Mouse (Mus musculus) limb, embryonic 14.5 days (tissue): ENCODE results near the gene Ugt2a1. TPM values are rescaled to one million over a fixed set of nuclear protein-coding genes. Genes with fewer than 3 reads are reported as not detected.
"Not testable (repeated sequence)": the region's sequence is repeated elsewhere in the genome, so short reads cannot be mapped to it uniquely, and the experiment has no call there.

Experiments
- ATAC-seq: fragments of 200-750 bp; cut with Nextera tagmentation; 2 replicates; pipeline ENCODE4 v1.8.0; 2017; ENCODE audit warnings: low read depth, moderate number of reproducible peaks, moderate TSS enrichment; ENCODE audit not compliant: low FRiP score
- DNase-seq: peaks from one replicate; pipeline ENCODE4 v3.0.0-alpha.2; 2015; ENCODE audit warnings: low spot score
- H3K27ac ChIP-seq: fragments of 300-500 bp; sonication (generic); replicated peaks from 2 replicates; pipeline ENCODE4 v1.5.1; 2014; ENCODE audit warnings: low read depth, mild to moderate bottlenecking, low read length, moderate library complexity, mixed read lengths
- H3K27me3 ChIP-seq: fragments of 300-500 bp; sonication (generic); 2 replicates; pipeline ENCODE4 v1.6.1; 2014; ENCODE audit warnings: low read length, mixed read lengths; ENCODE audit not compliant: control insufficient read depth, insufficient read depth
- H3K36me3 ChIP-seq: fragments of 300-500 bp; sonication (generic); 2 replicates; pipeline ENCODE4 v1.6.1; 2014; ENCODE audit warnings: mild to moderate bottlenecking, low read length, moderate library complexity, mixed read lengths; ENCODE audit not compliant: control insufficient read depth, insufficient read depth
- H3K4me1 ChIP-seq: fragments of 300-500 bp; sonication (generic); 2 replicates; pipeline ENCODE4 v1.6.1; 2014; ENCODE audit warnings: antibody characterized with exemption, low read length, mixed read lengths; ENCODE audit not compliant: control insufficient read depth, insufficient read depth
- H3K4me2 ChIP-seq: fragments of 300-500 bp; sonication (generic); replicated peaks from 2 replicates; pipeline ENCODE4 v1.6.1; 2014; ENCODE audit warnings: low read depth, mild to moderate bottlenecking, low read length, moderate library complexity; ENCODE audit not compliant: severe bottlenecking
- H3K4me3 ChIP-seq: fragments of 300-500 bp; sonication (generic); replicated peaks from 2 replicates; pipeline ENCODE4 v1.5.1; 2014; ENCODE audit warnings: low read length
- H3K9ac ChIP-seq: fragments of 300-500 bp; sonication (generic); 2 replicates; pipeline ENCODE4 v1.6.1; 2014; ENCODE audit warnings: mild to moderate bottlenecking, low read depth, low read length, moderate library complexity; ENCODE audit not compliant: severe bottlenecking
- H3K9me3 ChIP-seq: fragments of 300-500 bp; sonication (generic); 2 replicates; pipeline ENCODE4 v1.6.1; 2016; ENCODE audit warnings: low read length; ENCODE audit not compliant: control insufficient read depth
- POLR2A ChIP-seq: fragments of 200-500 bp; IDR thresholded peaks from 2 replicates; pipeline ENCODE4 v1.8.0; 2012; ENCODE audit warnings: inconsistent platforms, mild to moderate bottlenecking, moderate library complexity, borderline replicate concordance; ENCODE audit not compliant: insufficient read depth, insufficient read length; ENCODE audit errors: extremely low read depth
- WGBS: fragments of 180-500 bp; shearing (Covaris S2); extraction: QIAGEN DNeasy Blood & Tissue Kit; methylation state at CpG from one replicate; pipeline ENCODE4 v1.1.7; 2014; 5-methylcytosine and 5-hydroxymethylcytosine counted together
- polyA plus RNA-seq, 2 experiments: library from polyadenylated mRNA; depleted of rRNA in 1 of 2; stranded (reverse) in 1 of 2; unstranded in 1 of 2; fragments of >200 nt; fragmentation: Nextera tagmentation in 1 of 2; extraction: Ambion mirVana in 1 of 2; gene quantifications; 2 replicates each; pipeline versions ENCODE4 v1.2.1 to v1.2.3; 2012 to 2014

Ugt2a1 gene
- polyA plus RNA-seq, 2 experiments = not detected

DNA sequence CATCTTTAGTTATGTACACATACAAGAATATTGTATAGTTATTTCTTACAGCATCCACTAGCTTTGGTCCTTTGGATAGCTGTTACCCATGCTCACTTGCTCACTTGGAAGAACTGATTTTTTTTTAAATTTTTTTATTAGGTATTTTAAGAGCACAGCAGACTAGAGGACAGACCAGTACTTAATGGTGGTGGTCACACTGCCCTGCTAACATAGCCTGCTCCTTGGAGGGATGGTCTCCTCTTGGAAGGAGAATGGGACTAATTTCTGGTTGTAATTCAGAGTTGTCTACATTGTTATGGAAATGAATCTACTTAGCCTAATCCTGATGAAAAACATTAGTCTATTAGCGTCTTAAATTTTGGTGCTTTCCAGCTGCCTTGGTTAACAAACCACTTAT is 31.9 kb downstream of the Ugt2a1 start:
- WGBS = 60% methylated on average over 1 of the region's 1 CpGs
- ATAC-seq = no peak

GRCm38 (mm10) chr5:87457701-87458100 is 33.0 kb downstream of the Ugt2a1 start:
- no peak overlapping the region for H3K4me2 ChIP-seq
- H3K36me3 ChIP-seq = no peaks in the 10 kb centered on the region
- no peaks in the 10 kb centered on the region for H3K27me3 ChIP-seq
- ATAC-seq (no peak), DNase-seq (no peak)
- H3K9ac ChIP-seq = no peak overlapping the region
- no peak overlapping the region for H3K4me3 ChIP-seq
- H3K27ac ChIP-seq = no peak overlapping the region
- no peaks in the 10 kb centered on the region for H3K4me1 ChIP-seq
- no peaks in the 10 kb centered on the region for H3K9me3 ChIP-seq
- TF ChIP-seq POLR2A = no peak

More for the DNA sequence above, 31.9 kb downstream of the Ugt2a1 start:
- no peak for DNase-seq
- Histone ChIP-seq H3K9me3 (no peaks in the 10 kb centered on the region), H3K9ac (no peak overlapping the region), H3K4me3 (no peak overlapping the region), H3K4me1 (no peaks in the 10 kb centered on the region), H3K4me2 (no peak overlapping the region), H3K27ac (no peak overlapping the region), H3K36me3 (no peaks in the 10 kb centered on the region), H3K27me3 (no peaks in the 10 kb centered on the region)
- no peak for TF ChIP-seq POLR2A

- WGBS = 92% methylated on average over 3 of the region's 3 CpGs
These were observed 34.3 kb downstream of the Ugt2a1 start for GRCm38 (mm10) chr5:87456216-87456850.

GRCm38 (mm10) chr5:87455519-87455918 is 35.2 kb downstream of the Ugt2a1 start:
- no peaks in the 10 kb centered on the region for H3K9me3 ChIP-seq
- no peaks in the 10 kb centered on the region for H3K36me3 ChIP-seq
- no peak overlapping the region for H3K9ac ChIP-seq
- H3K27ac ChIP-seq = no peak overlapping the region
- no peaks in the 10 kb centered on the region for H3K4me1 ChIP-seq
- H3K27me3 ChIP-seq = no peaks in the 10 kb centered on the region
- no peak overlapping the region for H3K4me3 ChIP-seq
- DNase-seq (no peak), ATAC-seq (no peak)
- no peak overlapping the region for H3K4me2 ChIP-seq
- no peak for TF ChIP-seq POLR2A

More at GRCm38 (mm10) chr5:87456216-87456850, 34.3 kb downstream of the Ugt2a1 start:
- Histone ChIP-seq H3K4me3 (no peak overlapping the region), H3K9me3 (no peaks in the 10 kb centered on the region), H3K36me3 (no peaks in the 10 kb centered on the region), H3K27me3 (no peaks in the 10 kb centered on the region), H3K9ac (no peak overlapping the region), H3K4me2 (no peak overlapping the region), H3K4me1 (no peaks in the 10 kb centered on the region), H3K27ac (no peak overlapping the region)
- ATAC-seq (no peak), DNase-seq (no peak)
- TF ChIP-seq POLR2A = no peak

GRCm38 (mm10) chr5:87452514-87452913 is 38.2 kb downstream of the Ugt2a1 start:
- H3K36me3 ChIP-seq, DNase-seq, H3K27me3 ChIP-seq, H3K9me3 ChIP-seq, H3K4me1 ChIP-seq, H3K9ac ChIP-seq, H3K27ac ChIP-seq, ATAC-seq, H3K4me2 ChIP-seq, H3K4me3 ChIP-seq: not testable (repeated sequence)
- 92% methylated on average over 4 of the region's 5 CpGs for WGBS

GRCm38 (mm10) chr5:87436264-87436663 is 54.4 kb downstream of the Ugt2a1 start:
- Histone ChIP-seq H3K4me1 (no peaks in the 10 kb centered on the region), H3K27ac (no peak overlapping the region), H3K36me3 (no peaks in the 10 kb centered on the region), H3K4me3 (no peak overlapping the region), H3K9ac (no peak overlapping the region), H3K4me2 (no peak overlapping the region), H3K9me3 (no peaks in the 10 kb centered on the region), H3K27me3 (no peaks in the 10 kb centered on the region)
- DNase-seq (peak; percentile 4), ATAC-seq (no peak)
- 49% methylated on average over 3 of the region's 3 CpGs for WGBS
- TF ChIP-seq POLR2A = no peak
